28 mouse cellular contexts compared by ENCODE assay signal in the genomic region with DNA sequence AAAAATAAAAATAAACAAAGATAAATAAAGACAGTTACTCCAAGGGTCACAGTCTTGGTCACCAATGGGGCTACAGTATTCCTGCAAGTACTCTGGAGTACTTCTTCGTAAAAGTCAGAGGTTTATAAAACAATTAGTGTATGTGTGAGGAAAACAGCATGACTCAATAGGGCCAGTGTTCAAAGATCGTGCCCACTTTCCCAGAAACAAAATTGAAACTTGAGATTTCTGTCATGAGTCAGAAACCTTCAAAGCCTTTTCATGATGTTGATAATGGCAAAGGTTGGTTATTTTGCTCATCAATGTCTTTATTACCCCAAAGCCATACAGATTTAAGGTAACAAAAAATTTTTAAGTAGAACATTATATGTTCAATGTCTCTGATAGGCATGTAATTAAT. TPM values are rescaled to one million over a fixed set of nuclear protein-coding genes. Genes with fewer than 3 reads are reported as not detected.
A peak's percentile ranks its signal among the peaks of the same experiment; 100 is the strongest.
DNase-seq lines count a peak whose midpoint lies in the region; ATAC-seq lines count a peak whose summit lies in the region.
"Had no signal": no experiment of that assay in that cellular context is flagged by ENCODE, and none has a peak within 500 bp of the region (broad histone marks: within the 10 kb centered on the region; RNA-seq: fewer than 3 reads in every experiment).

No protein-coding gene starts in this region.

- no peaks in the 10 kb centered on the region for H3K36me3 ChIP-seq in heart, embryonic 11.5 days (ENCODE audit: control insufficient read depth, insufficient read depth, low read length)
- H3K36me3 ChIP-seq: embryonic facial prominence, embryonic 10.5 days; embryonic facial prominence, embryonic 12.5 days; forebrain, embryonic 10.5 days; forebrain, embryonic 12.5 days; G1E had no signal

- no peak for ATAC-seq in heart, embryonic 11.5 days (replicated peaks; ENCODE audit: insufficient number of reproducible peaks, low FRiP score, low TSS enrichment)
- ATAC-seq in inflammation-experienced regulatory T-cells, adult 6 months, result peak; percentile 54
- ATAC-seq: activated CD4-positive, CD25-positive, alpha-beta regulatory T cell, adult 4 months; forebrain, embryonic 14.5 days; forebrain, embryonic 16.5 days; Patski had no signal

- H3K4me1 ChIP-seq in heart, embryonic 11.5 days (ENCODE audit: control insufficient read depth, insufficient read depth, low read length), result no peaks in the 10 kb centered on the region
- H3K4me1 ChIP-seq: embryonic facial prominence, embryonic 10.5 days; embryonic facial prominence, embryonic 12.5 days; forebrain, embryonic 10.5 days; forebrain, embryonic 12.5 days had no signal

- WGBS in heart, embryonic 11.5 days (ENCODE audit: insufficient replicate concordance), result 59% methylated on average over 2 of the region's 2 CpGs

- no peak overlapping the region for H3K4me3 ChIP-seq in heart, embryonic 11.5 days (ENCODE audit: low read depth, low read length)
- H3K4me3 ChIP-seq: embryonic facial prominence, embryonic 10.5 days; embryonic facial prominence, embryonic 12.5 days; forebrain, embryonic 10.5 days; forebrain, embryonic 12.5 days had no signal

- no peak overlapping the region for H3K9ac ChIP-seq in heart, embryonic 11.5 days (ENCODE audit: low read depth, low read length)
- H3K9ac ChIP-seq: embryonic facial prominence, embryonic 12.5 days; forebrain, embryonic 12.5 days had no signal

- DNase-seq in heart, adult 11 months, result peak; percentile 4
- DNase-seq in CD4-positive, CD25-positive, alpha-beta regulatory T cell, adult 2 months (ENCODE audit: low read depth, low spot score), result peak; percentile 16
- peak; percentile 59 for DNase-seq in fibroblast of lung, adult 2 months (ENCODE audit: low read depth)
- DNase-seq in testis, postnatal 10 days (ENCODE audit: low spot score), result no peak
- DNase-seq in thymus, postnatal 14 days, result no peak
- no peak for DNase-seq in lung, postnatal 10 days
- DNase-seq: adrenal gland, adult 8-10 months; adrenal gland, postnatal 14 days; adrenal gland, postnatal 36 days; B cell, adult 2 months; cerebellum, adult 11-12 months; cerebellum, adult 2 months; cerebellum, adult 9-10 months; cerebellum, postnatal 10 days; cerebellum, postnatal 25 days had no signal

- H3K4me2 ChIP-seq in heart, embryonic 11.5 days, result no peak overlapping the region
- H3K4me2 ChIP-seq: embryonic facial prominence, embryonic 12.5 days; forebrain, embryonic 12.5 days had no signal

- H3K9me3 ChIP-seq in heart, embryonic 11.5 days (replicated peaks; ENCODE audit: control insufficient read depth, low read length), result no peaks in the 10 kb centered on the region
- H3K9me3 ChIP-seq: embryonic facial prominence, embryonic 10.5 days; embryonic facial prominence, embryonic 12.5 days; forebrain, embryonic 10.5 days; forebrain, embryonic 12.5 days; G1E had no signal

- no peak overlapping the region for H3K27ac ChIP-seq in heart, embryonic 11.5 days (ENCODE audit: low read depth, low read length)
- H3K27ac ChIP-seq: embryonic facial prominence, embryonic 10.5 days; embryonic facial prominence, embryonic 12.5 days; forebrain, embryonic 10.5 days; forebrain, embryonic 12.5 days had no signal

- H3K27me3 ChIP-seq in heart, embryonic 11.5 days (ENCODE audit: control insufficient read depth, insufficient read depth, low read length), result no peaks in the 10 kb centered on the region
- H3K27me3 ChIP-seq: CH12.LX; embryonic facial prominence, embryonic 12.5 days; forebrain, embryonic 12.5 days; Patski had no signal

RNA-seq across cellular contexts. Expression of gene Ctla4, which starts 53.1 kb away (rescaled TPM):
- 0.09 TPM in 1 of 2 replicates, not detected in the other for polyA plus RNA-seq in heart, embryonic 11.5 days (2014; fragmentation: Nextera tagmentation; extraction: Ambion mirVana)
- 100 to 1,000 TPM; 121 to 243 (median 214) TPM for polyA plus RNA-seq in inflammation-experienced regulatory T-cells, adult 6 months (2017; shearing (Covaris generic))
- polyA plus RNA-seq: cerebellum, adult 2 months; embryonic facial prominence, embryonic 10.5 days; embryonic facial prominence, embryonic 12.5 days; embryonic facial prominence, embryonic 14.5 days; forebrain, embryonic 10.5 days; forebrain, embryonic 12.5 days; forebrain, embryonic 14.5 days; forebrain, embryonic 16.5 days; G1E; Patski had no signal

Comparison
In these comparisons a context has a peak if more than half of its experiments do, and no peak if none do; other contexts are left out.
1. DNase-seq: peak in heart, adult 11 months (single experiment), CD4-positive, CD25-positive, alpha-beta regulatory T cell, adult 2 months (single experiment) and fibroblast of lung, adult 2 months (single experiment); none in testis, postnatal 10 days (single experiment), thymus, postnatal 14 days (single experiment) and lung, postnatal 10 days (single experiment).
2. RNA of gene Ctla4, which starts 53.1 kb away (polyA plus RNA-seq): 121 to 243 TPM in inflammation-experienced regulatory T-cells, adult 6 months; 0.09 TPM in heart, embryonic 11.5 days; every median in the first group is over 100 times any median in the second.